Mouse (Mus musculus) kidney, embryonic 16.5 days (tissue): ENCODE data around the gene Snx19. TPM values are rescaled to one million over a fixed set of nuclear protein-coding genes. Genes with fewer than 3 reads are reported as not detected.

ENCODE experiments used
- ATAC-seq: fragments of 200-750 bp; cut with Nextera tagmentation; 2 replicates; pipeline ENCODE4 v1.8.0; 2017; ENCODE audit warnings: moderate TSS enrichment; ENCODE audit not compliant: low FRiP score, low TSS enrichment
- H3K27ac ChIP-seq: fragments of 300-500 bp; sonication (generic); 2 replicates; pipeline ENCODE4 v1.5.1; 2014; ENCODE audit warnings: low read length
- H3K27me3 ChIP-seq: fragments of 300-500 bp; sonication (generic); 2 replicates; pipeline ENCODE4 v1.6.1; 2014; ENCODE audit warnings: low read length, control low read depth, mixed read lengths; ENCODE audit not compliant: insufficient read depth
- H3K36me3 ChIP-seq: fragments of 300-500 bp; sonication (generic); 2 replicates; pipeline ENCODE4 v1.6.1; 2014; ENCODE audit warnings: low read length, control low read depth, mixed read lengths; ENCODE audit not compliant: insufficient read depth
- H3K4me1 ChIP-seq: fragments of 300-500 bp; sonication (generic); 2 replicates; pipeline ENCODE4 v1.6.1; 2014; ENCODE audit warnings: low read length, control low read depth, mixed read lengths; ENCODE audit not compliant: insufficient read depth
- H3K4me2 ChIP-seq: fragments of 300-500 bp; sonication (generic); replicated peaks from 2 replicates; pipeline ENCODE4 v1.6.1; 2014; ENCODE audit warnings: low read depth, low read length
- H3K4me3 ChIP-seq: fragments of 300-500 bp; sonication (generic); 2 replicates; pipeline ENCODE4 v1.5.1; 2014; ENCODE audit warnings: mild to moderate bottlenecking, low read length
- H3K9ac ChIP-seq: fragments of 300-500 bp; sonication (generic); replicated peaks from 2 replicates; pipeline ENCODE4 v1.6.1; 2014; ENCODE audit warnings: low read length
- H3K9me3 ChIP-seq: fragments of 300-500 bp; sonication (generic); 2 replicates; pipeline ENCODE4 v1.6.1; 2016; ENCODE audit warnings: low read length, control low read depth
- WGBS: fragments of 180-500 bp; shearing (Covaris S2); extraction: QIAGEN DNeasy Blood & Tissue Kit; methylation state at CpG from one replicate; pipeline ENCODE4 v1.1.7; 2014; 5-methylcytosine and 5-hydroxymethylcytosine counted together
- polyA plus RNA-seq: library from polyadenylated mRNA; unstranded; fragments of >200 nt; fragmentation: Nextera tagmentation; extraction: Ambion mirVana; gene quantifications from 2 replicates; pipeline ENCODE4 v1.2.1, GENCODE M21; 2015

Snx19 gene
- polyA plus RNA-seq, 1 experiment from 2014 or later, result 22.1 TPM

GRCm38 (mm10) chr9:30441761-30442160 lies 14.9 kb downstream of the Snx19 start:
- H3K4me3 ChIP-seq, result no peak overlapping the region
- WGBS, result 85% methylated on average over 2 of the region's 2 CpGs
- peaks cover 40% of the 10 kb centered on the region for H3K36me3 ChIP-seq
- H3K27me3 ChIP-seq, result no peaks in the 10 kb centered on the region
- H3K27ac ChIP-seq, result no peak overlapping the region
- H3K9me3 ChIP-seq, result no peaks in the 10 kb centered on the region
- H3K4me2 ChIP-seq, result no peak overlapping the region
- no peak overlapping the region for H3K9ac ChIP-seq
- no peak for ATAC-seq
- peaks cover 10% of the 10 kb centered on the region; the same call in 1 of the 2 replicates for H3K4me1 ChIP-seq

DNA sequence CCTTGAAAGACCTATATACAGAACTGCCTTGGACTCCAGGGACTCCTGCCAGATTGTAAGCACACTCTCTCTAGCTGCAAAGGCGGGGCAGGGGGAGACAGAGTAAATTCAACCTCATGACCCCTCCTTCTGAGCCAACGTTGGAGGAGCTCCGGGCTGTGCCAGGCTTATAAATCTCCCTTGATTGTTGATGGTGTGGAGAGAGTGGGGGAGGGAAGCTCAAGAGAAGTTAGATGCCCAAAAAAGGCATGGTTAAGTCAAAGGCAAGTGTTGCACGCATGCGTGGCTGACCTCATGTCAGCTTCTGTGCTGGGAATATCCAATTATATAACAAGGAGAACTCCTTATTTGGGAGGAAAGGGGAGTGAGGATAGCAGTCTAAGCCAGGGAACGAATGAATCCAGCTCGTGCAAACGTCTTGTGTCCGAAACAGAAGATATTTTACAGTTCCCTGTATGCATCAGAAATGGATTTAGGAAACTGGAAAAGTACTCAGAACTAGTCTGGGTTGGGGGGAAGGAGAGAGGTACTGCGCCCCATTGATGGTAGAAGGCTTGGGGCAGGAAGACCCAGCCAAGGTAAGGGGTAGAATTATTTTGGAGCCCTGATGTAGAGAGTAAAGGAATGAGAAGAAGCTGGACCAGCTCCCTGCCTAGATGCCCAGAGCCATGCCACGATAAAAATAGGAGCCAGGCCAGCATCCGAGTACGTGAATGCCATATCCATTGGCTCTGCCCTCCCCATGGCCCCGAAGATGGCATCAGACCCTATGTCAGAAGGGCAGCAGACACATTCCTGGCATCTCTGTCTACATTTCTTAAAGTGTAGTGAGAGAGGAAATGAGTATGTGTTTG lies 18.6 kb downstream of the Snx19 start:
- peaks cover 17% of the 10 kb centered on the region; the same call in 1 of the 2 replicates for H3K36me3 ChIP-seq
- WGBS, result 43% methylated on average over 14 of the region's 14 CpGs
- ATAC-seq, result peak; percentile 90
- peak overlapping the region; percentile 56; the same call in 1 of the 2 replicates for H3K27ac ChIP-seq
- peaks cover 10% of the 10 kb centered on the region; the same call in 1 of the 2 replicates for H3K4me1 ChIP-seq
- H3K9ac ChIP-seq, result no peak overlapping the region
- H3K4me2 ChIP-seq, result no peak overlapping the region
- H3K27me3 ChIP-seq, result no peaks in the 10 kb centered on the region
- no peak overlapping the region for H3K4me3 ChIP-seq
- no peaks in the 10 kb centered on the region for H3K9me3 ChIP-seq

DNA sequence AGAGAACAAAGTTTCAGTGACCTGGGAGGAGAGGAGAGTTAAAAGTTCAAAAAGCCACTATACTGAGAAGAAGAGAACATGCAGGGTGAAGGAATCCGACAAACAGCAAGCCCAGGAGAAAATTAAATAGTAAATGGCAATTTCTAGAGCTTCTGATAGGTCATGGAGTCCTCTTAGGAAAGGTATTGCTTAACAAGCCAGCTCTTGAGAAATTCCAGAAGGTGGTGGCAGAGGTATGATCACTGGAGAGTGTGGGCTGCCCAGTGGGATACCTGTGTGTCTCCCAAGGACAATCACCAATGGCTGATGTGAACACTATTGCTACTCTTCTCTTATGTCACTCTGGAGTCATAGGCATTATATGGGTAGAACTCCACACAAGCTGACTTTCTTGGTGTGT lies 19.2 kb downstream of the Snx19 start:
- no peak overlapping the region for H3K4me2 ChIP-seq
- ATAC-seq, result no peak
- no peak overlapping the region for H3K4me3 ChIP-seq
- H3K9ac ChIP-seq, result no peak overlapping the region
- H3K27ac ChIP-seq, result peak overlapping the region; percentile 56; the same call in 1 of the 2 replicates
- WGBS, result 90% methylated on average over 1 of the region's 1 CpGs
- H3K27me3 ChIP-seq, result no peaks in the 10 kb centered on the region
- no peaks in the 10 kb centered on the region for H3K9me3 ChIP-seq
- peaks cover 15% of the 10 kb centered on the region; the same call in 1 of the 2 replicates for H3K36me3 ChIP-seq
- H3K4me1 ChIP-seq, result peaks cover 10% of the 10 kb centered on the region; the same call in 1 of the 2 replicates

GRCm38 (mm10) chr9:30448459-30448858 lies 21.6 kb downstream of the Snx19 start:
- no peak for ATAC-seq
- Histone ChIP-seq H3K27me3 (no peaks in the 10 kb centered on the region), H3K9me3 (no peaks in the 10 kb centered on the region), H3K36me3 (peaks cover 19% of the 10 kb centered on the region), H3K4me2 (no peak overlapping the region), H3K4me3 (no peak overlapping the region), H3K27ac (no peak overlapping the region), H3K4me1 (peaks cover 10% of the 10 kb centered on the region; the same call in 1 of the 2 replicates), H3K9ac (no peak overlapping the region)
- WGBS, result 37% methylated on average over 4 of the region's 4 CpGs

DNA sequence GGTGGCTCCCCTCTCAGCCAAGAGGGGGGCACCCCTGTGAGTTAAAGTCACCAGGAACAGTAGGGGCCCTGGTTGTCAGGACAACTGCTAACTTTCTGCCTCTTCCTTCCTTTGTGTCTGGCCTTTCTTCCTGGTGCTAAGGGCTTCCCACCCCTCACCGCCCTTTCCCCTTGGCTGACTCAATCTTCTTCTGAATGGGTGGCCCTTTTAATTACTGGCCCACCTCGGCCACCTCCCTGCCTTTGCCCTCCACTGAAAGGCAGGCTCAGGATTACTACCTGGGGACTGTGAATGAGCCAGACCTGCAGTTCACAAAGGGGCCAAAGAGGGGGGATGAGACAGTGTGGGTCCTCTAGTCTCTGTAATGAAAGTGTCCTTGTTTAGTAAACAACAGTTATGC lies 23.0 kb downstream of the Snx19 start:
- Histone ChIP-seq H3K4me1 (peaks cover 5% of the 10 kb centered on the region; the same call in 1 of the 2 replicates), H3K9ac (no peak overlapping the region), H3K4me3 (no peak overlapping the region), H3K27ac (no peak overlapping the region), H3K36me3 (peaks cover 13% of the 10 kb centered on the region; the same call in 1 of the 2 replicates), H3K9me3 (no peaks in the 10 kb centered on the region), H3K4me2 (no peak overlapping the region), H3K27me3 (no peaks in the 10 kb centered on the region)
- no peak for ATAC-seq
- WGBS, result 46% methylated on average over 2 of the region's 2 CpGs

- H3K4me1 ChIP-seq, result no peaks in the 10 kb centered on the region
- H3K4me3 ChIP-seq, result no peak overlapping the region
- no peaks in the 10 kb centered on the region for H3K9me3 ChIP-seq
- H3K4me2 ChIP-seq, result no peak overlapping the region
- peaks cover 13% of the 10 kb centered on the region; the same call in 1 of the 2 replicates for H3K36me3 ChIP-seq
- 42% methylated on average over 2 of the region's 2 CpGs for WGBS
- no peaks in the 10 kb centered on the region for H3K27me3 ChIP-seq
- H3K27ac ChIP-seq, result no peak overlapping the region
- ATAC-seq, result no peak
- H3K9ac ChIP-seq, result no peak overlapping the region
Observed at GRCm38 (mm10) chr9:30450834-30451233, 23.9 kb downstream of the Snx19 start.

GRCm38 (mm10) chr9:30454527-30454926 lies 27.6 kb downstream of the Snx19 start:
- 70% methylated on average over 2 of the region's 2 CpGs for WGBS
- Histone ChIP-seq H3K9me3 (no peaks in the 10 kb centered on the region), H3K36me3 (peaks cover 11% of the 10 kb centered on the region; the same call in 1 of the 2 replicates), H3K27ac (no peak overlapping the region), H3K4me1 (no peaks in the 10 kb centered on the region), H3K9ac (no peak overlapping the region), H3K27me3 (no peaks in the 10 kb centered on the region), H3K4me2 (no peak overlapping the region), H3K4me3 (no peak overlapping the region)
- no peak for ATAC-seq

GRCm38 (mm10) chr9:30456250-30456649 lies 29.3 kb downstream of the Snx19 start:
- WGBS, result 69% methylated on average over 6 of the region's 6 CpGs

GRCm38 (mm10) chr9:30460501-30460900 lies 33.6 kb downstream of the Snx19 start:
- Histone ChIP-seq H3K9ac (no peak overlapping the region), H3K27me3 (no peaks in the 10 kb centered on the region), H3K4me2 (no peak overlapping the region), H3K4me3 (no peak overlapping the region), H3K9me3 (no peaks in the 10 kb centered on the region), H3K36me3 (peaks cover 31% of the 10 kb centered on the region), H3K27ac (no peak overlapping the region), H3K4me1 (peaks cover 5% of the 10 kb centered on the region; the same call in 1 of the 2 replicates)
- no peak for ATAC-seq
- WGBS, result 52% methylated on average over 8 of the region's 8 CpGs

More at GRCm38 (mm10) chr9:30456250-30456649, 29.3 kb downstream of the Snx19 start:
- no peaks in the 10 kb centered on the region for H3K27me3 ChIP-seq
- no peak overlapping the region for H3K4me2 ChIP-seq
- no peak overlapping the region for H3K9ac ChIP-seq
- no peak overlapping the region for H3K27ac ChIP-seq
- H3K9me3 ChIP-seq, result no peaks in the 10 kb centered on the region
- H3K4me3 ChIP-seq, result no peak overlapping the region
- peaks cover 16% of the 10 kb centered on the region; the same call in 1 of the 2 replicates for H3K36me3 ChIP-seq
- no peak for ATAC-seq
- peaks cover 5% of the 10 kb centered on the region; the same call in 1 of the 2 replicates for H3K4me1 ChIP-seq

DNA sequence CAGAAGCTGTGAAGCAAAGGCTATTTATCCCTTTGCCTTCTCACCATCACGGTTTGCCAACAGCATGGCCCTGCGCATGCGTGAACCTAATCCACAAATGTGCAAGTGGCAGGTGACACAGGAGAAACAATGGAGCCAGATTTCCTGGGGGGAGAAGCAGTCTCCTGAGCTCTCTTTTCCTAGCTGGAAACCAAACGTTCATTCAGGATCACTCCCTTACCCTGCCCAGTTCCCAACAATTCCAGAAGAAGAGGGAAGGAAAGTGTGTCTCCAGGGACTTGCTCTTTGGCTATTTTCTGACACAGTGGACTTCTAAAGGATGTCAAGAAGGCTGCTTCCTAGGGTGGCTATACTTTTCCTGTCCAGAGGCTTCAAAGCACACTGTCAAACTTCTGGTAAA lies 37.8 kb downstream of the Snx19 start:
- WGBS, result 87% methylated on average over 4 of the region's 4 CpGs
- no peak for ATAC-seq
- Histone ChIP-seq H3K9ac (no peak overlapping the region), H3K4me3 (no peak overlapping the region), H3K27ac (no peak overlapping the region), H3K27me3 (no peaks in the 10 kb centered on the region), H3K36me3 (peaks cover 27% of the 10 kb centered on the region), H3K9me3 (no peaks in the 10 kb centered on the region), H3K4me1 (peaks cover 5% of the 10 kb centered on the region; the same call in 1 of the 2 replicates), H3K4me2 (no peak overlapping the region)
